Mouse (Mus musculus) kidney, postnatal 36 days (tissue): Measurements from ENCODE around the gene Il17a.
A peak's percentile ranks its signal among the peaks of the same experiment; 100 is the strongest.
"Not testable (repeated sequence)": the region's sequence is repeated elsewhere in the genome, so short reads cannot be mapped to it uniquely, and the experiment has no call there.

Source experiments
- DNase-seq, 2 experiments: peaks; one replicate each; pipeline ENCODE4 v3.0.0; 2021 to 2022; ENCODE audit warnings: mixed read lengths in 2 of 2

Il17a gene

GRCm38 (mm10) chr1:20730903-20731302 is at the start of gene Il17a:
Il17a (plus strand) TSS chr1:20730905.
- DNase-seq: no peak

- no peak for DNase-seq
Measured at GRCm38 (mm10) chr1:20682849-20683248, 47.9 kb upstream of the Il17a start.

GRCm38 (mm10) chr1:20683386-20683785 is 47.3 kb upstream of the Il17a start:
- no peak for DNase-seq

GRCm38 (mm10) chr1:20683853-20684252 is 46.9 kb upstream of the Il17a start:
- no peak for DNase-seq

- DNase-seq: no peak
Measured at GRCm38 (mm10) chr1:20684403-20684802, 46.3 kb upstream of the Il17a start.

- no peak for DNase-seq
Measured at GRCm38 (mm10) chr1:20685393-20685792, 45.3 kb upstream of the Il17a start.

GRCm38 (mm10) chr1:20685907-20686306 is 44.8 kb upstream of the Il17a start:
- DNase-seq: no peak

- no peak for DNase-seq
Measured at GRCm38 (mm10) chr1:20691336-20691735, 39.4 kb upstream of the Il17a start.

GRCm38 (mm10) chr1:20693634-20694313 is 36.9 kb upstream of the Il17a start:
- no peak for DNase-seq

- DNase-seq: no peak
Measured at GRCm38 (mm10) chr1:20700011-20700410, 30.7 kb upstream of the Il17a start.

- no peak for DNase-seq
Measured at GRCm38 (mm10) chr1:20736572-20736971, 5.9 kb downstream of the Il17a start.

GRCm38 (mm10) chr1:20738483-20738882 is 7.8 kb downstream of the Il17a start:
- peak; percentile 19 to 38 for DNase-seq

- DNase-seq: no peak
Measured at GRCm38 (mm10) chr1:20740496-20740998, 9.8 kb downstream of the Il17a start.

- no peak for DNase-seq
Measured at GRCm38 (mm10) chr1:20754439-20754838, 23.7 kb downstream of the Il17a start.

GRCm38 (mm10) chr1:20757586-20757985 is 26.9 kb downstream of the Il17a start:
- no peak for DNase-seq

GRCm38 (mm10) chr1:20759799-20760198 is 29.1 kb downstream of the Il17a start:
- no peak for DNase-seq

GRCm38 (mm10) chr1:20760331-20760730 is 29.6 kb downstream of the Il17a start:
- DNase-seq: no peak

GRCm38 (mm10) chr1:20761411-20761810 is 30.7 kb downstream of the Il17a start:
- DNase-seq: no peak

- no peak for DNase-seq
Measured at GRCm38 (mm10) chr1:20766526-20766925, 35.8 kb downstream of the Il17a start.

- not testable (repeated sequence) for DNase-seq
Measured at GRCm38 (mm10) chr1:20774026-20774730, 43.5 kb downstream of the Il17a start.

- DNase-seq: no peak
Measured at GRCm38 (mm10) chr1:20778366-20778765, 47.7 kb downstream of the Il17a start.
